Mouse (Mus musculus): ENCODE results near the gene Gm2888.
"Not testable (repeated sequence)": the region's sequence is repeated elsewhere in the genome, so short reads cannot be mapped to it uniquely, and the experiment has no call there.

The Gm2888 gene

DNA sequence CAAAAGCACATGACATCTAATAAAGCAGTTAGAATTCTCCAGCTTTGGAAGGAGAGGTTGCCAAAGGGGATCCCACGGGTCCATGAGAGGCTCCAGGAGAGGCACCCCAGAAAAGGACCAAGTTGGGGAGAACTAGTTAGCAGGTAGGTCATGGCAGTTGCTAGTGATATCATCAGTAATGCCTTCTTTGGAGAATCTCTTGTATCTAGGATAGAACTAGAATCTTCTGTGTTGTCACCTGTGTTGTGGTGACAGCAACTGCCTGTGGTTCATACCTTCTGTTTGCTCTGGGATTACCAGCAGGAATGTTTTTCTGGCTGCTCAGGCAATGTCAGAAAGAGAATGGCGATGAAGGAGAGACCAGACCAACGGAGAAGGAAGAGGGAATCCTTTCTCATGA, at the start of gene Gm2888:
Gm2888 (plus strand) TSS at position 301 of the 400 bp plus-strand sequence.
- DNase-seq (ENCODE audit: low read depth, low spot score), result not testable (repeated sequence)

DNA sequence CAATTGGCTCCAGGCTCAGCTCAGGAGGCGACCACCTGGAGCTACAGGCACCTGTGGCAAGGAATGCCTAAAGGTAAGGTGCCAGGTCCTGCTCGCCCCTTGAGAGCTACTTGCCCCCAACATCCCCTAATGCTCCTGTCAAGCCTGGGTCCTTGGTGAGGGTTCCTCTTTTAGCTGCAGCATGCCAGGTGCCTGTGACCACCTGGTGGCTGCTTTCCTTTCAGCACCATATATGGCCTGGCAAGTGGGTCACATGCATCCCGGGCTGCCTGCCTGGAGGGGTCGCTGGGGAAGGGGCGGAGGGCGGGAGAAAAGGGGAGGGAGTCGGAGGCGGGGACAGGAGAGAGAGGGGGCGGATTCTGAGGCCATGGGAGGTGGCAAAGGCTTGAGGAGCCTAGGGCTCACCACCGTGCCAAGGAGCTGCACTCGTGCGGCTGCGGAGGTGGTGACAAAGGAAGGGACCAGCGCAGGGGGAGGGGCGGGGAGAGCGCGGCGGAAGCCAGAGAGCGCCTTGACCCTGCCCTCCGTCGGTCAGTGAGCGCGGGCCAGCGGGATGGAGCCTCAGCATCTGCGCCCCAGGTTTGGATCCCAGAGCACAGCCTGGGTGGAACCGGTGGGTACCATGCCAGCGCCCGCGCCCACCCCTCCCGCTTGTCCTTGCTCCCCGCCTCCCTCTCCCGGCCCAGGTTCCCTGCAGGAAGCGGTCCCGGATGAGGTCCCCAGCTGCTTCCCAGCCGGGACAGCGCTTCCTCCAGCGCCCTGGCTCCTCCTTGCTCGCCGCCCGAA, 19.1 kb downstream of the Gm2888 start, which contains the start of gene Gm2897:
Gm2897 (plus strand) TSS at position 559 of the 786 bp plus-strand sequence.
- peak; percentile 18 for DNase-seq (ENCODE audit: low read depth, low spot score)

DNA sequence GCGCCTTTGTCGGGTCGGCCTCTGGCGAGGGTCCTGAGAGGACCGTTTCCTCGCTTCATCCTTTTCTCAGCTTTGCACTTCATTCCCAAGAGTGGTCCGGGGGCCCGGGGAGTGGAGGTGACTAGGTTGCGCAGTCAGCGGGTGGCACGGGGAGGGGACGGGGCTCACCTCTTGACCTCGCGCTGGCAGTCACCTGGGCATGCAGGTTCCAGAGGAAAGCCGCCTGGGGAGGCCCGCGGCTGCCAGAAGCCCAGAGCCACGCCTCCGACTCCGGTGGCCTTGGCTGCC, 19.7 kb downstream of the Gm2888 start:
- peak; percentile 1 for DNase-seq (ENCODE audit: low read depth, low spot score)

DNA sequence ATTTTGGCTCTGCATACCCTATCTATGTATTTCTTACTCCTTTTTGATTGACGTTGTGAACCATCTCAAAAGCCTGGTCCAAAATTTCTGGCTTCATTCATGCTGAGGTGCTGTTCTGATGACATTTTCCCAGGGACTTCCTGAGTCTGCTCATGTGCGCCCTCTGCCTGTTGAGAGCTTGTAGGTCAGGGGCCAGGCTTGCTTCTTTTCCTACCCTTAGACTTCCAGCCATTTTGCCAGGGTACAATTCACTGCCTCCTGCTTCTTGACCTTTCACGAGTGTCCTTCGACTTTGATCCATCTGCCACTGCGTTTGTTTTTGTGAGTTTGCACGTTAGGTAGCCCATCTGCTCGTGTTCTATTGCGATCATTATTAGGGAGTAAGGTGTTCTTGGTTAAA, 20.3 kb downstream of the Gm2888 start:
- DNase-seq (ENCODE audit: low read depth, low spot score), result not testable (repeated sequence)
